Mouse (Mus musculus) stomach, embryonic 15.5 days (tissue): Measurements from ENCODE around the gene Apoa2. TPM values are rescaled to one million over a fixed set of nuclear protein-coding genes. Genes with fewer than 3 reads are reported as not detected.

Experiments
- ATAC-seq: fragments of 200-750 bp; cut with Nextera tagmentation; 2 replicates; pipeline ENCODE4 v1.8.0; 2017; ENCODE audit warnings: low read depth, moderate number of reproducible peaks, moderate TSS enrichment; ENCODE audit not compliant: insufficient read depth, low FRiP score
- H3K27ac ChIP-seq: fragments of 300-500 bp; sonication (generic); 2 replicates; pipeline ENCODE4 v1.5.1; 2015; ENCODE audit warnings: mild to moderate bottlenecking, inconsistent platforms
- H3K27me3 ChIP-seq: fragments of 300-500 bp; sonication (generic); replicated peaks from 2 replicates; pipeline ENCODE4 v1.6.1; 2015; ENCODE audit warnings: inconsistent platforms
- H3K36me3 ChIP-seq: fragments of 300-500 bp; sonication (generic); 2 replicates; pipeline ENCODE4 v1.6.1; 2015; ENCODE audit warnings: inconsistent platforms
- H3K4me1 ChIP-seq: fragments of 300-500 bp; sonication (generic); 2 replicates; pipeline ENCODE4 v1.6.1; 2015; ENCODE audit warnings: inconsistent platforms
- H3K4me2 ChIP-seq: fragments of 300-500 bp; sonication (generic); 2 replicates; pipeline ENCODE4 v1.6.1; 2015; ENCODE audit warnings: mild to moderate bottlenecking, inconsistent platforms
- H3K4me3 ChIP-seq: fragments of 300-500 bp; sonication (generic); replicated peaks from 2 replicates; pipeline ENCODE4 v1.5.1; 2015; ENCODE audit warnings: inconsistent platforms
- H3K9ac ChIP-seq: fragments of 300-500 bp; sonication (generic); 2 replicates; pipeline ENCODE4 v1.6.1; 2015; ENCODE audit warnings: inconsistent platforms
- H3K9me3 ChIP-seq: fragments of 300-500 bp; sonication (generic); 2 replicates; pipeline ENCODE4 v1.6.1; 2016; ENCODE audit warnings: inconsistent platforms
- WGBS: fragments of 180-500 bp; shearing (Covaris S2); methylation state at CpG from one replicate; pipeline ENCODE4 v1.1.7; 2015; 5-methylcytosine and 5-hydroxymethylcytosine counted together
- polyA plus RNA-seq: library from polyadenylated mRNA; unstranded; fragments of >200 nt; fragmentation: Nextera tagmentation; extraction: Ambion mirVana; gene quantifications from 2 replicates; pipeline ENCODE4 v1.2.1, GENCODE M21; 2015

Apoa2 gene
- polyA plus RNA-seq, 1 experiment from 2014 or later, result 523 TPM

- peak; percentile 94 for ATAC-seq
- Histone ChIP-seq H3K27ac (peak within 1 kb of the TSS; percentile 75), H3K27me3 (no peaks in the 10 kb centered on the region), H3K9ac (peak within 1 kb of the TSS; percentile 62), H3K4me2 (peak within 1 kb of the TSS; percentile 90), H3K4me1 (peaks cover 12% of the 10 kb centered on the region; the same call in 1 of the 2 replicates), H3K9me3 (no peaks in the 10 kb centered on the region), H3K36me3 (peaks cover 25% of the 10 kb centered on the region), H3K4me3 (peak within 1 kb of the TSS; percentile 71)
- WGBS, result 3% methylated on average over 36 of the region's 36 CpGs
Measured at GRCm38 (mm10) chr1:171269848-171270572, 45.2 kb downstream of the Apoa2 start, which contains the start of gene B4galt3. TSS of gene B4galt3 (plus strand) at chr1:171270328.

GRCm38 (mm10) chr1:171270573-171270900, 45.7 kb downstream of the Apoa2 start:
- peak overlapping the region; percentile 90 for H3K4me2 ChIP-seq
- H3K9ac ChIP-seq, result peak overlapping the region; percentile 62
- H3K4me1 ChIP-seq, result peaks cover 12% of the 10 kb centered on the region; the same call in 1 of the 2 replicates
- no peaks in the 10 kb centered on the region for H3K27me3 ChIP-seq
- no peaks in the 10 kb centered on the region for H3K9me3 ChIP-seq
- WGBS, result 0% methylated on average over 19 of the region's 19 CpGs
- H3K4me3 ChIP-seq, result peak overlapping the region; percentile 71
- H3K27ac ChIP-seq, result peak overlapping the region; percentile 75
- ATAC-seq, result peak; percentile 89
- peaks cover 31% of the 10 kb centered on the region for H3K36me3 ChIP-seq

GRCm38 (mm10) chr1:171271196-171271595, 46.3 kb downstream of the Apoa2 start:
- no peaks in the 10 kb centered on the region for H3K9me3 ChIP-seq
- H3K27ac ChIP-seq, result peak overlapping the region; percentile 75; the same call in 1 of the 2 replicates
- no peaks in the 10 kb centered on the region for H3K27me3 ChIP-seq
- H3K4me2 ChIP-seq, result peak overlapping the region; percentile 90
- H3K9ac ChIP-seq, result peak overlapping the region; percentile 62; the same call in 1 of the 2 replicates
- H3K36me3 ChIP-seq, result peaks cover 36% of the 10 kb centered on the region
- 30% methylated on average over 9 of the region's 9 CpGs for WGBS
- H3K4me3 ChIP-seq, result peak overlapping the region; percentile 71
- peaks cover 12% of the 10 kb centered on the region; the same call in 1 of the 2 replicates for H3K4me1 ChIP-seq
- ATAC-seq, result no peak

- peak overlapping the region; percentile 71; the same call in 1 of the 2 replicates for H3K4me3 ChIP-seq
- H3K27me3 ChIP-seq, result no peaks in the 10 kb centered on the region
- peaks cover 12% of the 10 kb centered on the region; the same call in 1 of the 2 replicates for H3K4me1 ChIP-seq
- no peaks in the 10 kb centered on the region for H3K9me3 ChIP-seq
- peaks cover 40% of the 10 kb centered on the region for H3K36me3 ChIP-seq
- no peak overlapping the region for H3K27ac ChIP-seq
- no peak overlapping the region for H3K9ac ChIP-seq
- no peak for ATAC-seq
- H3K4me2 ChIP-seq, result peak overlapping the region; percentile 90; the same call in 1 of the 2 replicates
- WGBS, result 59% methylated on average over 10 of the region's 10 CpGs
Measured at GRCm38 (mm10) chr1:171271622-171272021, 46.8 kb downstream of the Apoa2 start.

- Histone ChIP-seq H3K9ac (no peak overlapping the region), H3K27ac (no peak overlapping the region), H3K27me3 (no peaks in the 10 kb centered on the region), H3K4me1 (peaks cover 12% of the 10 kb centered on the region; the same call in 1 of the 2 replicates), H3K36me3 (peaks cover 45% of the 10 kb centered on the region), H3K4me2 (peak overlapping the region; percentile 90; the same call in 1 of the 2 replicates), H3K9me3 (no peaks in the 10 kb centered on the region), H3K4me3 (no peak overlapping the region)
- 84% methylated on average over 3 of the region's 3 CpGs for WGBS
- no peak for ATAC-seq
Measured at GRCm38 (mm10) chr1:171272086-171272485, 47.2 kb downstream of the Apoa2 start.

GRCm38 (mm10) chr1:171274171-171274570, 49.3 kb downstream of the Apoa2 start:
- Histone ChIP-seq H3K9me3 (no peaks in the 10 kb centered on the region), H3K4me3 (no peak overlapping the region), H3K36me3 (peaks cover 55% of the 10 kb centered on the region), H3K9ac (no peak overlapping the region), H3K27ac (no peak overlapping the region), H3K4me2 (no peak overlapping the region), H3K4me1 (peaks cover 12% of the 10 kb centered on the region; the same call in 1 of the 2 replicates), H3K27me3 (no peaks in the 10 kb centered on the region)
- ATAC-seq, result no peak
- 87% methylated on average over 12 of the region's 12 CpGs for WGBS

GRCm38 (mm10) chr1:171275144-171275734, 50.4 kb downstream of the Apoa2 start:
- ATAC-seq, result no peak
- no peak overlapping the region for H3K4me2 ChIP-seq
- WGBS, result 83% methylated on average over 11 of the region's 11 CpGs
- H3K9ac ChIP-seq, result no peak overlapping the region
- H3K36me3 ChIP-seq, result peaks cover 55% of the 10 kb centered on the region
- peaks cover 22% of the 10 kb centered on the region for H3K4me1 ChIP-seq
- no peaks in the 10 kb centered on the region for H3K9me3 ChIP-seq
- no peak overlapping the region for H3K27ac ChIP-seq
- H3K27me3 ChIP-seq, result no peaks in the 10 kb centered on the region
- no peak overlapping the region for H3K4me3 ChIP-seq

Other genes with a start within 250 kb of the Apoa2 start
- 2.1 and 3.2 TPM in 2 replicates for gene Fcgr2b, start 248.5 kb upstream of the Apoa2 start, polyA plus RNA-seq
- 1.3 and 1.7 TPM in 2 replicates for gene Fcgr4, start 206.1 kb upstream of the Apoa2 start, polyA plus RNA-seq
- gene Fcgr3, start 160.1 kb upstream of the Apoa2 start, polyA plus RNA-seq, result 18.7 and 18.8 TPM in 2 replicates
- 1.6 and 2.9 TPM in 2 replicates for gene Cfap126, start 111.1 kb upstream of the Apoa2 start, polyA plus RNA-seq
- gene Sdhc, start 74.5 kb upstream of the Apoa2 start, polyA plus RNA-seq, result 258 and 282 TPM in 2 replicates
- gene Mpz, start 74.3 kb upstream of the Apoa2 start, polyA plus RNA-seq, result 1.8 and 2.2 TPM in 2 replicates
- 29.8 and 32.8 TPM in 2 replicates for gene Pcp4l1, start 28.8 kb upstream of the Apoa2 start, polyA plus RNA-seq
- gene Nr1i3, start 11.1 kb upstream of the Apoa2 start, polyA plus RNA-seq, result 1.6 and 2.0 TPM in 2 replicates
- 22.4 and 29.0 TPM in 2 replicates for gene Tomm40l, start 2.5 kb upstream of the Apoa2 start, polyA plus RNA-seq
- 72.6 and 82.0 TPM in 2 replicates for gene Fcer1g, start 9.3 kb downstream of the Apoa2 start, polyA plus RNA-seq
- gene Adamts4, start 25.4 kb downstream of the Apoa2 start, polyA plus RNA-seq, result 8.5 and 8.8 TPM in 2 replicates
- 238 and 270 TPM in 2 replicates for gene Ndufs2, start 26.3 kb downstream of the Apoa2 start, polyA plus RNA-seq
- 66.4 and 67.4 TPM in 2 replicates for gene B4galt3, start 45.3 kb downstream of the Apoa2 start, polyA plus RNA-seq
- gene Ppox, start 56.1 kb downstream of the Apoa2 start, polyA plus RNA-seq, result 46.5 and 51.8 TPM in 2 replicates
- 67.8 and 69.8 TPM in 2 replicates for gene Usp21, start 62.9 kb downstream of the Apoa2 start, polyA plus RNA-seq
- gene Ufc1, start 70.0 kb downstream of the Apoa2 start, polyA plus RNA-seq, result 94.9 and 115 TPM in 2 replicates
- gene Dedd, start 104.1 kb downstream of the Apoa2 start, polyA plus RNA-seq, result 43.1 and 44.7 TPM in 2 replicates
- gene Nit1, start 120.6 kb downstream of the Apoa2 start, polyA plus RNA-seq, result 42.0 and 46.4 TPM in 2 replicates
- gene Pfdn2, start 120.6 kb downstream of the Apoa2 start, polyA plus RNA-seq, result 97.2 and 99.5 TPM in 2 replicates
- 1.0 and 1.8 TPM in 2 replicates for gene Klhdc9, start 135.7 kb downstream of the Apoa2 start, polyA plus RNA-seq
- gene Nectin4, start 145.0 kb downstream of the Apoa2 start, polyA plus RNA-seq, result 19.3 and 26.5 TPM in 2 replicates
- 2.9 and 3.0 TPM in 2 replicates for gene Arhgap30, start 163.9 kb downstream of the Apoa2 start, polyA plus RNA-seq
- 63.3 and 66.5 TPM in 2 replicates for gene Usf1, start 186.3 kb downstream of the Apoa2 start, polyA plus RNA-seq
- 5.3 and 5.9 TPM in 2 replicates for gene Tstd1, start 193.8 kb downstream of the Apoa2 start, polyA plus RNA-seq
- 108 and 121 TPM in 2 replicates for gene F11r, start 212.5 kb downstream of the Apoa2 start, polyA plus RNA-seq